ENCODE assay signal across 19 mouse cellular contexts in genomic region chr4:8454346-8454745, GRCm38 (mm10).
DNase-seq lines count a peak whose midpoint lies in the region; ATAC-seq lines count a peak whose summit lies in the region.
"Had no signal": no experiment of that assay in that cellular context is flagged by ENCODE, and none has a peak within 500 bp of the region (broad histone marks: within the 10 kb centered on the region; RNA-seq: fewer than 3 reads in every experiment).

No protein-coding gene starts in this region.

- DNase-seq in frontal cortex, adult 2 months (ENCODE audit: extremely low spot score in 1 of 2, low spot score in 1 of 2): peak; percentile 2 to 5
- DNase-seq in frontal cortex, postnatal 36 days (ENCODE audit: low spot score in 2 of 2): no peak
- DNase-seq in brain, adult 2 months (ENCODE audit: low read depth, low spot score): peak; percentile 63
- DNase-seq in fat pad, adult 2 months (ENCODE audit: extremely low read depth, low read depth, low spot score): peak; percentile 37
- DNase-seq in embryo, embryonic 10.5 days (ENCODE audit: low spot score): no peak
- DNase-seq: adrenal gland, adult 8-10 months; adrenal gland, postnatal 14 days; adrenal gland, postnatal 36 days; cerebellum, adult 11 months; cerebellum, adult 18-20 months; cerebellum, adult 8-10 months; cerebellum, adult 9-11 months; cerebellum, postnatal 14 days; cerebellum, postnatal 36 days; forebrain, postnatal 0 days had no signal

- ATAC-seq in CD4-positive, CD25-positive, alpha-beta regulatory T cell, adult 4 months: no peak
- ATAC-seq: activated CD4-positive, CD25-positive, alpha-beta regulatory T cell, adult 4 months; forebrain, embryonic 14.5 days; forebrain, postnatal 0 days; Patski had no signal

Comparison
In these comparisons a context has a peak if more than half of its experiments do, and no peak if none do; other contexts are left out.
1. DNase-seq: peak in frontal cortex, adult 2 months (2 of 2), brain, adult 2 months (single experiment) and fat pad, adult 2 months (single experiment); none in frontal cortex, postnatal 36 days (0 of 2) and embryo, embryonic 10.5 days (single experiment).